Mouse (Mus musculus) lung, postnatal 0 days (tissue): ENCODE measurements at regions not wholly inside any gene's neighbourhood (a gene's known extent, or its start where the extent isn't known, plus 50 kb on each side); places are given as distances from the start of the nearest gene placed in this dataset.

Experiments used
- CTCF ChIP-seq: IDR thresholded peaks from 2 replicates; pipeline ENCODE4 v1.5.1; 2016; ENCODE audit warnings: antibody characterized with exemption, mild to moderate bottlenecking
- EP300 ChIP-seq: IDR thresholded peaks from 2 replicates; pipeline ENCODE4 v1.6.1; 2016; ENCODE audit warnings: antibody characterized with exemption, mild to moderate bottlenecking, control low read depth

- TF ChIP-seq CTCF (no peak), EP300 (no peak)
Measured at GRCm38 (mm10) chr5:72225576-72226298, 57.7 kb upstream of the Commd8 start.
